In the genomic region with DNA sequence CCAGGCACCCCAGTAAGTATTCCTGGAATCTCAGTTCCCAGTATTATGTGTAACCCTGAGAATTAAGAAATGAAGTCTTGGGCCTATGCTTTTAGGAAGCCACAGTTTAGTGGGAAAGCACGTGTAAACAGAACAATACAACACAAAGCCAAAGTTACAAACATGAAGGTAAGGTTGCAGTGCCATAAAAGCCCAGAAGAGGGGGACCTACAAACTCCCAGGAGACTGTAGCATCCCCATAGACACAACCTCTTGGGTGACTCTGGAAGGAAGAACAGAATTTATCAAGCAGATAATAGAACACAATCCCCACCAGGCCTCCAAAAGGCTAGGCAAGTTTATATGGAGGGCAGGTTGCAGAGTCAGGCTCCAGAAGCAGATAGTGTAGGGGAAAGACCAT, we compare ENCODE assay signal across 10 mouse cellular contexts. TPM values are rescaled to one million over a fixed set of nuclear protein-coding genes. Genes with fewer than 3 reads are reported as not detected.
DNase-seq lines count a peak whose midpoint lies in the region; ATAC-seq and TF ChIP-seq lines count a peak whose summit lies in the region.
"Had no signal": no experiment of that assay in that cellular context is flagged by ENCODE, and none has a peak within 500 bp of the region (broad histone marks: within the 10 kb centered on the region; RNA-seq: fewer than 3 reads in every experiment).

No protein-coding gene starts in this region.

- no peak overlapping the region for H3K4me3 ChIP-seq in kidney, postnatal 0 days (replicated peaks; ENCODE audit: low read depth, low read length)
- H3K4me3 ChIP-seq in kidney, embryonic 14.5 days (ENCODE audit: low read length): no peak overlapping the region
- no peak overlapping the region for H3K4me3 ChIP-seq in thymus, adult 2 months (ENCODE audit: control insufficient read depth, insufficient read depth, low read length)
- H3K4me3 ChIP-seq: intestine, embryonic 15.5 days; midbrain, embryonic 13.5 days had no signal

- no peak for TF ChIP-seq POLR2A in thymus, adult 2 months (IDR thresholded peaks at IDR 0.05; ENCODE audit: control insufficient read depth, extremely low read depth, insufficient read depth, low read length, poor library complexity)

- no peak overlapping the region for H3K9ac ChIP-seq in kidney, postnatal 0 days (ENCODE audit: low read depth, low read length)
- H3K9ac ChIP-seq in kidney, embryonic 14.5 days (ENCODE audit: low read depth, low read length): no peak overlapping the region
- H3K9ac ChIP-seq: intestine, embryonic 15.5 days; midbrain, embryonic 13.5 days had no signal

- no peak for ATAC-seq in CD4-positive, CD25-positive, alpha-beta regulatory T cell, adult 4 months
- no peak for ATAC-seq in kidney, postnatal 0 days (replicated peaks; ENCODE audit: low FRiP score, low read depth)
- ATAC-seq in kidney, embryonic 14.5 days (ENCODE audit: low FRiP score, low TSS enrichment): no peak
- ATAC-seq: intestine, embryonic 15.5 days; midbrain, embryonic 13.5 days had no signal

- peak; percentile 57 for TF ChIP-seq CTCF in kidney, postnatal 0 days (IDR thresholded peaks at IDR 0.05; ENCODE audit: low read depth)
- no peak for TF ChIP-seq CTCF in thymus, adult 2 months (IDR thresholded peaks at IDR 0.05; ENCODE audit: borderline replicate concordance, control insufficient read depth, extremely low read depth, insufficient read depth, low read length, poor library complexity)

- no peaks in the 10 kb centered on the region for H3K4me1 ChIP-seq in kidney, postnatal 0 days (replicated peaks; ENCODE audit: insufficient read depth, low read length)
- no peaks in the 10 kb centered on the region for H3K4me1 ChIP-seq in kidney, embryonic 14.5 days (ENCODE audit: control insufficient read depth, insufficient read depth, low read length)
- no peaks in the 10 kb centered on the region for H3K4me1 ChIP-seq in thymus, adult 2 months (replicated peaks; ENCODE audit: control insufficient read depth, insufficient read depth, low read length)
- H3K4me1 ChIP-seq: intestine, embryonic 15.5 days; midbrain, embryonic 13.5 days had no signal

- WGBS in kidney, postnatal 0 days: 49% methylated on average over 1 of the region's 1 CpGs
- 49% methylated on average over 1 of the region's 1 CpGs for WGBS in kidney, embryonic 14.5 days
- 83% methylated on average over 1 of the region's 1 CpGs for WGBS in thymus, adult 2 months

- no peaks in the 10 kb centered on the region for H3K9me3 ChIP-seq in kidney, postnatal 0 days (replicated peaks; ENCODE audit: low read length)
- no peaks in the 10 kb centered on the region for H3K9me3 ChIP-seq in kidney, embryonic 14.5 days (ENCODE audit: control insufficient read depth, low read length)
- H3K9me3 ChIP-seq: intestine, embryonic 15.5 days; midbrain, embryonic 13.5 days had no signal

- no peak overlapping the region for H3K27ac ChIP-seq in kidney, postnatal 0 days
- H3K27ac ChIP-seq in kidney, embryonic 14.5 days (ENCODE audit: low read depth, low read length): no peak overlapping the region
- H3K27ac ChIP-seq in thymus, adult 2 months (ENCODE audit: control insufficient read depth, insufficient read depth, low read length): no peak overlapping the region
- H3K27ac ChIP-seq: intestine, embryonic 15.5 days; midbrain, embryonic 13.5 days had no signal

- no peak overlapping the region for H3K4me2 ChIP-seq in kidney, postnatal 0 days (ENCODE audit: low read length)
- H3K4me2 ChIP-seq in kidney, embryonic 14.5 days (replicated peaks; ENCODE audit: low read depth, low read length): no peak overlapping the region
- H3K4me2 ChIP-seq: intestine, embryonic 15.5 days; midbrain, embryonic 13.5 days had no signal

- DNase-seq in CD4-positive, CD25-positive, alpha-beta regulatory T cell, adult 2 months (ENCODE audit: low read depth, low spot score): peak; percentile 47
- DNase-seq in kidney, postnatal 0 days (ENCODE audit: low spot score): peak; percentile 32
- peak; percentile 21 for DNase-seq in thymus, adult 2 months
- no peak for DNase-seq in thymus, adult 18-20 months
- DNase-seq in thymus, postnatal 4 days: peak; percentile 37
- no peak for DNase-seq in left cerebral cortex, adult 9 months (ENCODE audit: low spot score in 2 of 2)

- H3K36me3 ChIP-seq in kidney, postnatal 0 days (ENCODE audit: insufficient read depth, low read length): no peaks in the 10 kb centered on the region
- no peaks in the 10 kb centered on the region for H3K36me3 ChIP-seq in kidney, embryonic 14.5 days (ENCODE audit: control insufficient read depth, insufficient read depth, low read length)
- H3K36me3 ChIP-seq in thymus, adult 2 months (ENCODE audit: control insufficient read depth, insufficient read depth, low read length): peaks cover 54% of the 10 kb centered on the region
- H3K36me3 ChIP-seq: intestine, embryonic 15.5 days had no signal

- H3K27me3 ChIP-seq in kidney, postnatal 0 days (ENCODE audit: insufficient read depth, low read length): no peaks in the 10 kb centered on the region
- H3K27me3 ChIP-seq in kidney, embryonic 14.5 days (ENCODE audit: control insufficient read depth, insufficient read depth, low read length): no peaks in the 10 kb centered on the region
- no peaks in the 10 kb centered on the region for H3K27me3 ChIP-seq in thymus, adult 2 months (ENCODE audit: control insufficient read depth, insufficient read depth, low read length)
- H3K27me3 ChIP-seq: intestine, embryonic 15.5 days; midbrain, embryonic 13.5 days had no signal

RNA-seq across cellular contexts. Expression of gene Nkrf, which starts 27.9 kb away (rescaled TPM):
- 1 to 10 TPM; 2.0 TPM for polyA plus RNA-seq in CD4-positive, CD25-positive, alpha-beta regulatory T cell, adult 4 months (2017; shearing (Covaris generic))
- polyA plus RNA-seq in kidney, postnatal 0 days (2015; fragmentation: Nextera tagmentation; extraction: Ambion mirVana): 1.4 and 1.6 TPM in 2 replicates
- 2.8 and 3.7 TPM in 2 replicates for polyA plus RNA-seq in kidney, embryonic 14.5 days (2014; fragmentation: Nextera tagmentation; extraction: Ambion mirVana)
- polyA plus RNA-seq in thymus, adult 2 months (2012; rRNA removed): 1.2 and 1.7 TPM in 2 replicates

RNA-seq across cellular contexts. Expression of gene C330007P06Rik, which starts 56.7 kb away (rescaled TPM):
- 10 to 100 TPM; 26.8 to 28.7 TPM for polyA plus RNA-seq in CD4-positive, CD25-positive, alpha-beta regulatory T cell, adult 4 months (2017; shearing (Covaris generic))
- polyA plus RNA-seq in kidney, postnatal 0 days (2015; fragmentation: Nextera tagmentation; extraction: Ambion mirVana): 22.5 and 26.4 TPM in 2 replicates
- polyA plus RNA-seq in kidney, embryonic 14.5 days (2014; fragmentation: Nextera tagmentation; extraction: Ambion mirVana): 24.7 and 38.1 TPM in 2 replicates
- 15.3 and 18.9 TPM in 2 replicates for polyA plus RNA-seq in thymus, adult 2 months (2012; rRNA removed)

RNA-seq across cellular contexts. Expression of gene Ube2a, which starts 56.9 kb away (rescaled TPM):
- 100 to 1,000 TPM; 110 to 131 TPM for polyA plus RNA-seq in CD4-positive, CD25-positive, alpha-beta regulatory T cell, adult 4 months (2017; shearing (Covaris generic))
- polyA plus RNA-seq in kidney, postnatal 0 days (2015; fragmentation: Nextera tagmentation; extraction: Ambion mirVana): 157 and 163 TPM in 2 replicates
- 114 and 127 TPM in 2 replicates for polyA plus RNA-seq in kidney, embryonic 14.5 days (2014; fragmentation: Nextera tagmentation; extraction: Ambion mirVana)
- polyA plus RNA-seq in thymus, adult 2 months (2012; rRNA removed): 45.9 and 53.4 TPM in 2 replicates

Comparison
In these comparisons a context has a peak if more than half of its experiments do, and no peak if none do; other contexts are left out.
1. DNase-seq: peak in CD4-positive, CD25-positive, alpha-beta regulatory T cell, adult 2 months (single experiment), kidney, postnatal 0 days (single experiment), thymus, adult 2 months (single experiment) and thymus, postnatal 4 days (single experiment); none in thymus, adult 18-20 months (0 of 2) and left cerebral cortex, adult 9 months (0 of 2).